Mouse (Mus musculus) heart, embryonic 11.5 days (tissue): Measurements from ENCODE around the gene Phf7. TPM values are rescaled to one million over a fixed set of nuclear protein-coding genes. Genes with fewer than 3 reads are reported as not detected.
A peak's percentile ranks its signal among the peaks of the same experiment; 100 is the strongest.

Source experiments
- ATAC-seq: fragments of 200-750 bp; cut with Nextera tagmentation; replicated peaks from 2 replicates; pipeline ENCODE4 v1.8.0; 2017; ENCODE audit warnings: moderate library complexity; ENCODE audit not compliant: insufficient number of reproducible peaks, low FRiP score, low TSS enrichment
- H3K27ac ChIP-seq: fragments of 300-500 bp; sonication (generic); 2 replicates; pipeline ENCODE4 v1.5.1; 2014; ENCODE audit warnings: mild to moderate bottlenecking, low read depth, low read length
- H3K27me3 ChIP-seq: fragments of 300-500 bp; sonication (generic); 2 replicates; pipeline ENCODE4 v1.6.1; 2014; ENCODE audit warnings: mild to moderate bottlenecking, low read length, mixed read lengths; ENCODE audit not compliant: control insufficient read depth, insufficient read depth
- H3K36me3 ChIP-seq: fragments of 300-500 bp; sonication (generic); 2 replicates; pipeline ENCODE4 v1.6.1; 2014; ENCODE audit warnings: mild to moderate bottlenecking, low read length, moderate library complexity, mixed read lengths; ENCODE audit not compliant: control insufficient read depth, insufficient read depth
- H3K4me1 ChIP-seq: fragments of 300-500 bp; sonication (generic); 2 replicates; pipeline ENCODE4 v1.6.1; 2014; ENCODE audit warnings: low read length; ENCODE audit not compliant: control insufficient read depth, insufficient read depth
- H3K4me2 ChIP-seq: fragments of 300-500 bp; sonication (generic); 2 replicates; pipeline ENCODE4 v1.6.1; 2014; ENCODE audit warnings: mild to moderate bottlenecking, moderate library complexity
- H3K4me3 ChIP-seq: fragments of 300-500 bp; sonication (generic); 2 replicates; pipeline ENCODE4 v1.5.1; 2014; ENCODE audit warnings: low read depth, low read length
- H3K9ac ChIP-seq: fragments of 300-500 bp; sonication (generic); 2 replicates; pipeline ENCODE4 v1.6.1; 2014; ENCODE audit warnings: mild to moderate bottlenecking, low read depth, low read length, moderate library complexity
- H3K9me3 ChIP-seq: fragments of 300-500 bp; sonication (generic); replicated peaks from 2 replicates; pipeline ENCODE4 v1.6.1; 2016; ENCODE audit warnings: low read length; ENCODE audit not compliant: control insufficient read depth
- WGBS: fragments of 180-500 bp; shearing (Covaris S2); extraction: QIAGEN DNeasy Blood & Tissue Kit; methylation state at CpG from one replicate; pipeline ENCODE4 v1.1.7; 2014; ENCODE audit not compliant: insufficient replicate concordance; 5-methylcytosine and 5-hydroxymethylcytosine counted together
- polyA plus RNA-seq: library from polyadenylated mRNA; unstranded; fragments of >200 nt; fragmentation: Nextera tagmentation; extraction: Ambion mirVana; gene quantifications from 2 replicates; pipeline ENCODE4 v1.2.1, GENCODE M21; 2014

Gene Phf7
- polyA plus RNA-seq, 1 experiment from 2014 or later, result 7.4 TPM

- no peak overlapping the region for H3K4me3 ChIP-seq
- no peaks in the 10 kb centered on the region for H3K4me1 ChIP-seq
- no peak overlapping the region for H3K4me2 ChIP-seq
- no peaks in the 10 kb centered on the region for H3K9me3 ChIP-seq
- H3K9ac ChIP-seq, result no peak overlapping the region; the same call in 1 of the 2 replicates
- WGBS, result 82% methylated on average over 3 of the region's 3 CpGs
- no peaks in the 10 kb centered on the region for H3K36me3 ChIP-seq
- H3K27me3 ChIP-seq, result no peaks in the 10 kb centered on the region
- H3K27ac ChIP-seq, result no peak overlapping the region
- no peak for ATAC-seq
Observed at GRCm38 (mm10) chr14:31240528-31240927, 10.6 kb downstream of the Phf7 start.

- no peak overlapping the region for H3K4me2 ChIP-seq
- H3K27me3 ChIP-seq, result no peaks in the 10 kb centered on the region
- H3K9me3 ChIP-seq, result no peaks in the 10 kb centered on the region
- no peak overlapping the region for H3K27ac ChIP-seq
- no peaks in the 10 kb centered on the region for H3K4me1 ChIP-seq
- no peak overlapping the region for H3K9ac ChIP-seq
- WGBS, result 74% methylated on average over 7 of the region's 7 CpGs
- H3K36me3 ChIP-seq, result no peaks in the 10 kb centered on the region
- no peak overlapping the region for H3K4me3 ChIP-seq
- no peak for ATAC-seq
Observed at GRCm38 (mm10) chr14:31237101-31237882, 13.8 kb downstream of the Phf7 start.

GRCm38 (mm10) chr14:31233996-31234591, 17.0 kb downstream of the Phf7 start:
- Histone ChIP-seq H3K9ac (no peak overlapping the region), H3K36me3 (no peaks in the 10 kb centered on the region), H3K4me1 (peaks cover 17% of the 10 kb centered on the region), H3K4me3 (no peak overlapping the region), H3K27ac (no peak overlapping the region), H3K27me3 (no peaks in the 10 kb centered on the region), H3K4me2 (no peak overlapping the region), H3K9me3 (no peaks in the 10 kb centered on the region)
- WGBS, result 13% methylated on average over 11 of the region's 11 CpGs
- ATAC-seq, result no peak

GRCm38 (mm10) chr14:31233070-31233995, 17.8 kb downstream of the Phf7 start:
- Histone ChIP-seq H3K9me3 (no peaks in the 10 kb centered on the region), H3K4me1 (peaks cover 17% of the 10 kb centered on the region), H3K4me2 (no peak overlapping the region), H3K27me3 (no peaks in the 10 kb centered on the region), H3K27ac (no peak overlapping the region), H3K36me3 (no peaks in the 10 kb centered on the region), H3K4me3 (no peak overlapping the region), H3K9ac (no peak overlapping the region)
- WGBS, result 66% methylated on average over 14 of the region's 14 CpGs
- 0 out of 2 replicates have a peak, but pooled peaks have one; percentile 22 for ATAC-seq

- Histone ChIP-seq H3K4me1 (peaks cover 20% of the 10 kb centered on the region), H3K36me3 (no peaks in the 10 kb centered on the region), H3K4me2 (no peak overlapping the region), H3K27me3 (no peaks in the 10 kb centered on the region), H3K4me3 (no peak overlapping the region), H3K9ac (no peak overlapping the region; the same call in 1 of the 2 replicates), H3K9me3 (no peaks in the 10 kb centered on the region), H3K27ac (no peak overlapping the region)
- WGBS, result 66% methylated on average over 13 of the region's 13 CpGs
- no peak for ATAC-seq
Observed at GRCm38 (mm10) chr14:31232404-31233069, 18.6 kb downstream of the Phf7 start.

- no peaks in the 10 kb centered on the region for H3K9me3 ChIP-seq
- no peak overlapping the region for H3K4me2 ChIP-seq
- 54% methylated on average over 8 of the region's 8 CpGs for WGBS
- peak overlapping the region; percentile 47; the same call in 1 of the 2 replicates for H3K9ac ChIP-seq
- H3K4me1 ChIP-seq, result peaks cover 27% of the 10 kb centered on the region
- H3K36me3 ChIP-seq, result no peaks in the 10 kb centered on the region
- 0 out of 2 replicates have a peak overlapping the region, but pooled peaks have one; percentile 30 for H3K27ac ChIP-seq
- no peak for ATAC-seq
- H3K4me3 ChIP-seq, result no peak overlapping the region
- H3K27me3 ChIP-seq, result no peaks in the 10 kb centered on the region
Observed at GRCm38 (mm10) chr14:31230442-31230841, 20.7 kb downstream of the Phf7 start.

GRCm38 (mm10) chr14:31228234-31228633, 22.9 kb downstream of the Phf7 start:
- Histone ChIP-seq H3K27me3 (no peaks in the 10 kb centered on the region), H3K27ac (no peak overlapping the region), H3K4me2 (no peak overlapping the region), H3K36me3 (no peaks in the 10 kb centered on the region), H3K9ac (no peak overlapping the region), H3K9me3 (no peaks in the 10 kb centered on the region), H3K4me1 (peaks cover 34% of the 10 kb centered on the region), H3K4me3 (no peak overlapping the region)
- no peak for ATAC-seq
- WGBS, result 54% methylated on average over 6 of the region's 6 CpGs

- Histone ChIP-seq H3K36me3 (no peaks in the 10 kb centered on the region), H3K4me1 (peaks cover 34% of the 10 kb centered on the region), H3K27me3 (no peaks in the 10 kb centered on the region), H3K4me3 (no peak overlapping the region), H3K9me3 (no peaks in the 10 kb centered on the region), H3K4me2 (no peak overlapping the region), H3K9ac (no peak overlapping the region), H3K27ac (peak overlapping the region; percentile 12; the same call in 1 of the 2 replicates)
- ATAC-seq, result peak; percentile 39; the same call in 1 of the 2 replicates
- 66% methylated on average over 4 of the region's 4 CpGs for WGBS
Observed at GRCm38 (mm10) chr14:31226978-31227377, 24.1 kb downstream of the Phf7 start.
